Mouse (Mus musculus) limb, embryonic 14.5 days (tissue): ENCODE data around the gene Dcaf17. TPM values are rescaled to one million over a fixed set of nuclear protein-coding genes. Genes with fewer than 3 reads are reported as not detected.

Experiments used
- ATAC-seq: fragments of 200-750 bp; cut with Nextera tagmentation; 2 replicates; pipeline ENCODE4 v1.8.0; 2017; ENCODE audit warnings: low read depth, moderate number of reproducible peaks, moderate TSS enrichment; ENCODE audit not compliant: low FRiP score
- DNase-seq: peaks from one replicate; pipeline ENCODE4 v3.0.0-alpha.2; 2015; ENCODE audit warnings: low spot score
- H3K27ac ChIP-seq: fragments of 300-500 bp; sonication (generic); replicated peaks from 2 replicates; pipeline ENCODE4 v1.5.1; 2014; ENCODE audit warnings: low read depth, mild to moderate bottlenecking, low read length, moderate library complexity, mixed read lengths
- H3K27me3 ChIP-seq: fragments of 300-500 bp; sonication (generic); 2 replicates; pipeline ENCODE4 v1.6.1; 2014; ENCODE audit warnings: low read length, mixed read lengths; ENCODE audit not compliant: control insufficient read depth, insufficient read depth
- H3K36me3 ChIP-seq: fragments of 300-500 bp; sonication (generic); 2 replicates; pipeline ENCODE4 v1.6.1; 2014; ENCODE audit warnings: mild to moderate bottlenecking, low read length, moderate library complexity, mixed read lengths; ENCODE audit not compliant: control insufficient read depth, insufficient read depth
- H3K4me1 ChIP-seq: fragments of 300-500 bp; sonication (generic); 2 replicates; pipeline ENCODE4 v1.6.1; 2014; ENCODE audit warnings: antibody characterized with exemption, low read length, mixed read lengths; ENCODE audit not compliant: control insufficient read depth, insufficient read depth
- H3K4me2 ChIP-seq: fragments of 300-500 bp; sonication (generic); replicated peaks from 2 replicates; pipeline ENCODE4 v1.6.1; 2014; ENCODE audit warnings: low read depth, mild to moderate bottlenecking, low read length, moderate library complexity; ENCODE audit not compliant: severe bottlenecking
- H3K4me3 ChIP-seq: fragments of 300-500 bp; sonication (generic); replicated peaks from 2 replicates; pipeline ENCODE4 v1.5.1; 2014; ENCODE audit warnings: low read length
- H3K9ac ChIP-seq: fragments of 300-500 bp; sonication (generic); 2 replicates; pipeline ENCODE4 v1.6.1; 2014; ENCODE audit warnings: mild to moderate bottlenecking, low read depth, low read length, moderate library complexity; ENCODE audit not compliant: severe bottlenecking
- H3K9me3 ChIP-seq: fragments of 300-500 bp; sonication (generic); 2 replicates; pipeline ENCODE4 v1.6.1; 2016; ENCODE audit warnings: low read length; ENCODE audit not compliant: control insufficient read depth
- POLR2A ChIP-seq: fragments of 200-500 bp; IDR thresholded peaks from 2 replicates; pipeline ENCODE4 v1.8.0; 2012; ENCODE audit warnings: inconsistent platforms, mild to moderate bottlenecking, moderate library complexity, borderline replicate concordance; ENCODE audit not compliant: insufficient read depth, insufficient read length; ENCODE audit errors: extremely low read depth
- WGBS: fragments of 180-500 bp; shearing (Covaris S2); extraction: QIAGEN DNeasy Blood & Tissue Kit; methylation state at CpG from one replicate; pipeline ENCODE4 v1.1.7; 2014; 5-methylcytosine and 5-hydroxymethylcytosine counted together
- polyA plus RNA-seq, 2 experiments: library from polyadenylated mRNA; depleted of rRNA in 1 of 2; stranded (reverse) in 1 of 2; unstranded in 1 of 2; fragments of >200 nt; fragmentation: Nextera tagmentation in 1 of 2; extraction: Ambion mirVana in 1 of 2; gene quantifications; 2 replicates each; pipeline versions ENCODE4 v1.2.1 to v1.2.3; 2012 to 2014

The Dcaf17 gene
- polyA plus RNA-seq, 2 experiments: 7.2 to 26.0 TPM

GRCm38 (mm10) chr2:71134041-71134505, 78.9 kb downstream of the Dcaf17 start:
- no peak overlapping the region for H3K9ac ChIP-seq
- no peak for DNase-seq

GRCm38 (mm10) chr2:71134836-71135235, 79.7 kb downstream of the Dcaf17 start:
- H3K36me3 ChIP-seq: peaks cover 43% of the 10 kb centered on the region
- WGBS: 81% methylated on average over 5 of the region's 5 CpGs
- no peak for ATAC-seq
- no peak overlapping the region for H3K27ac ChIP-seq
- H3K9ac ChIP-seq: no peak overlapping the region
- DNase-seq: no peak
- no peak for TF ChIP-seq POLR2A
- no peaks in the 10 kb centered on the region for H3K4me1 ChIP-seq
- H3K4me2 ChIP-seq: no peak overlapping the region
- no peak overlapping the region for H3K4me3 ChIP-seq
- no peaks in the 10 kb centered on the region for H3K9me3 ChIP-seq
- H3K27me3 ChIP-seq: no peaks in the 10 kb centered on the region

More at GRCm38 (mm10) chr2:71134041-71134505, 78.9 kb downstream of the Dcaf17 start:
- TF ChIP-seq POLR2A: no peak
- WGBS: 87% methylated on average over 9 of the region's 9 CpGs
- no peak for ATAC-seq
- Histone ChIP-seq H3K4me3 (no peak overlapping the region), H3K27me3 (no peaks in the 10 kb centered on the region), H3K27ac (no peak overlapping the region), H3K9me3 (no peaks in the 10 kb centered on the region), H3K36me3 (peaks cover 40% of the 10 kb centered on the region), H3K4me1 (no peaks in the 10 kb centered on the region), H3K4me2 (no peak overlapping the region)

- H3K27me3 ChIP-seq: no peaks in the 10 kb centered on the region
- H3K9ac ChIP-seq: no peak overlapping the region
- H3K36me3 ChIP-seq: peaks cover 31% of the 10 kb centered on the region
- DNase-seq (no peak), ATAC-seq (no peak)
- TF ChIP-seq POLR2A: no peak
- H3K4me2 ChIP-seq: no peak overlapping the region
- WGBS: 69% methylated on average over 4 of the region's 4 CpGs
- H3K9me3 ChIP-seq: no peaks in the 10 kb centered on the region
- no peak overlapping the region for H3K4me3 ChIP-seq
- no peaks in the 10 kb centered on the region for H3K4me1 ChIP-seq
- H3K27ac ChIP-seq: no peak overlapping the region
Observed at GRCm38 (mm10) chr2:71140622-71141021, 85.5 kb downstream of the Dcaf17 start.

- peaks cover 25% of the 10 kb centered on the region for H3K36me3 ChIP-seq
- 77% methylated on average over 7 of the region's 7 CpGs for WGBS
- no peak overlapping the region for H3K4me3 ChIP-seq
- no peaks in the 10 kb centered on the region for H3K27me3 ChIP-seq
- ATAC-seq (no peak), DNase-seq (no peak)
- no peaks in the 10 kb centered on the region for H3K4me1 ChIP-seq
- no peak overlapping the region for H3K9ac ChIP-seq
- no peak overlapping the region for H3K4me2 ChIP-seq
- H3K27ac ChIP-seq: no peak overlapping the region
- no peaks in the 10 kb centered on the region for H3K9me3 ChIP-seq
- TF ChIP-seq POLR2A: no peak
Observed at GRCm38 (mm10) chr2:71142410-71142809, 87.3 kb downstream of the Dcaf17 start.

- no peak for DNase-seq
- Histone ChIP-seq H3K4me3 (no peak overlapping the region), H3K36me3 (no peaks in the 10 kb centered on the region), H3K4me1 (no peaks in the 10 kb centered on the region), H3K27me3 (no peaks in the 10 kb centered on the region), H3K9ac (no peak overlapping the region), H3K4me2 (no peak overlapping the region), H3K9me3 (no peaks in the 10 kb centered on the region), H3K27ac (no peak overlapping the region)
- no peak for TF ChIP-seq POLR2A
- WGBS: 88% methylated on average over 4 of the region's 4 CpGs
- no peak for ATAC-seq
Observed at GRCm38 (mm10) chr2:71145853-71146252, 90.7 kb downstream of the Dcaf17 start.

- no peak for DNase-seq
- H3K36me3 ChIP-seq: no peaks in the 10 kb centered on the region
- H3K4me1 ChIP-seq: no peaks in the 10 kb centered on the region
- H3K27me3 ChIP-seq: no peaks in the 10 kb centered on the region
- WGBS: 41% methylated on average over 3 of the region's 3 CpGs
- H3K27ac ChIP-seq: no peak overlapping the region
- H3K9ac ChIP-seq: no peak overlapping the region
- H3K4me3 ChIP-seq: no peak overlapping the region
- no peak overlapping the region for H3K4me2 ChIP-seq
- TF ChIP-seq POLR2A: no peak
- no peak for ATAC-seq
- no peaks in the 10 kb centered on the region for H3K9me3 ChIP-seq
Observed at GRCm38 (mm10) chr2:71146266-71146665, 91.1 kb downstream of the Dcaf17 start.
